Mouse (Mus musculus) cerebellum, postnatal 14 days (tissue): Measurements from ENCODE around the gene Gna11.
A peak's percentile ranks its signal among the peaks of the same experiment; 100 is the strongest.

ENCODE experiments used
- DNase-seq, 2 experiments: peaks; one replicate each; pipeline ENCODE4 v3.0.0; 2021; ENCODE audit warnings: mixed read lengths in 2 of 2

The Gna11 gene

GRCm38 (mm10) chr10:81565257-81566228 is 20.6 kb upstream of the Gna11 start:
- DNase-seq = no peak

GRCm38 (mm10) chr10:81564734-81565133 is 19.7 kb upstream of the Gna11 start:
- DNase-seq = peak; percentile 65 to 80

- DNase-seq = peak; percentile 74 to 75
These were observed 19.2 kb upstream of the Gna11 start for GRCm38 (mm10) chr10:81564216-81564615.

- DNase-seq = no peak
These were observed 18.5 kb upstream of the Gna11 start for GRCm38 (mm10) chr10:81563481-81563880.

GRCm38 (mm10) chr10:81562411-81562810 is 17.4 kb upstream of the Gna11 start:
- DNase-seq = no peak

GRCm38 (mm10) chr10:81560719-81561459 is 15.9 kb upstream of the Gna11 start:
- DNase-seq = no peak

GRCm38 (mm10) chr10:81559627-81560539 is 14.9 kb upstream of the Gna11 start:
- DNase-seq = peak; percentile 76 to 82

- peak; percentile 85 to 89 for DNase-seq
These were observed 14.2 kb upstream of the Gna11 start, which contains the start of gene Aes for GRCm38 (mm10) chr10:81559163-81559626. TSS of gene Aes (plus strand) at chr10:81559488.

- no peak for DNase-seq
These were observed 12.5 kb upstream of the Gna11 start for GRCm38 (mm10) chr10:81557491-81557890.

- peak in 1 of 2 experiments; percentile 70 for DNase-seq
These were observed 11.3 kb upstream of the Gna11 start for GRCm38 (mm10) chr10:81556282-81556681.

- DNase-seq = no peak
These were observed 9.1 kb upstream of the Gna11 start for GRCm38 (mm10) chr10:81553807-81554755.

GRCm38 (mm10) chr10:81553232-81553631 is 8.2 kb upstream of the Gna11 start:
- DNase-seq = peak in 1 of 2 experiments; percentile 80

GRCm38 (mm10) chr10:81551597-81552102 is 6.7 kb upstream of the Gna11 start:
- DNase-seq = peak; percentile 86 to 93

- DNase-seq = peak; percentile 72 to 86
These were observed 5.3 kb upstream of the Gna11 start for GRCm38 (mm10) chr10:81550257-81550656.

GRCm38 (mm10) chr10:81548944-81549343 is 4.0 kb upstream of the Gna11 start:
- no peak for DNase-seq

- no peak for DNase-seq
These were observed 2.0 kb upstream of the Gna11 start for GRCm38 (mm10) chr10:81546788-81547571.

- DNase-seq = no peak
These were observed 1.3 kb upstream of the Gna11 start for GRCm38 (mm10) chr10:81546332-81546731.

GRCm38 (mm10) chr10:81544296-81545160 is 462 bp downstream of the Gna11 start:
- DNase-seq = no peak

GRCm38 (mm10) chr10:81543633-81544032 is 1.4 kb downstream of the Gna11 start:
- peak in 1 of 2 experiments; percentile 49 for DNase-seq
